Mouse (Mus musculus) embryo, embryonic 11.5 days (tissue): ENCODE measurements at regions not wholly inside any gene's neighbourhood (a gene's known extent, or its start where the extent isn't known, plus 50 kb on each side); places are given as distances from the start of the nearest gene placed in this dataset.
A peak's percentile ranks its signal among the peaks of the same experiment; 100 is the strongest.

Experiments
- DNase-seq: peaks from one replicate; pipeline ENCODE4 v3.0.0-alpha.2; 2012; ENCODE audit warnings: low read depth, low spot score

GRCm38 (mm10) chr16:93018766-93019165 lies 192.8 kb upstream of the Runx1 start:
- DNase-seq = no peak

GRCm38 (mm10) chr16:93017025-93017424 lies 191.1 kb upstream of the Runx1 start:
- DNase-seq = no peak

DNA sequence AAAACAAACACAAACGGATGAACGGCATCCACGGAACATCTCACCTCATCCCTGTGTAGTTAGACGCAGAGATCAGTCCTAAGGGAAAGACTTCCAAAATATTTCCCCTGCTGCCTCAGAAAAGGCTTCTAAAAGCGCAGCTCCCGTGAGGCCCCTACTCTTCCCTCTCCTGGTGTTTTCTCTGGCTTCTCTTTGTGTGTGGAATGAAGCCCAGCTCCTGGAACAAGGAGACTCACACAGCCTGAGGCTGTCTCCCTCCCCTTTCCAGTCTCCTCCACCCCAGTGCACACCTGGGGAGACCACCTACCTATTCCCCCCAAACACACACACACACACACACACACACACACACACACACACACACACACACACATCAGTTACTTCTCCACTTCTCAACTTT lies 189.7 kb upstream of the Runx1 start:
- no peak for DNase-seq

- DNase-seq = no peak
Observed at GRCm38 (mm10) chr16:93014991-93015390, 189.0 kb upstream of the Runx1 start.

- no peak for DNase-seq
Observed at GRCm38 (mm10) chr16:93013881-93014280, 187.9 kb upstream of the Runx1 start.

DNA sequence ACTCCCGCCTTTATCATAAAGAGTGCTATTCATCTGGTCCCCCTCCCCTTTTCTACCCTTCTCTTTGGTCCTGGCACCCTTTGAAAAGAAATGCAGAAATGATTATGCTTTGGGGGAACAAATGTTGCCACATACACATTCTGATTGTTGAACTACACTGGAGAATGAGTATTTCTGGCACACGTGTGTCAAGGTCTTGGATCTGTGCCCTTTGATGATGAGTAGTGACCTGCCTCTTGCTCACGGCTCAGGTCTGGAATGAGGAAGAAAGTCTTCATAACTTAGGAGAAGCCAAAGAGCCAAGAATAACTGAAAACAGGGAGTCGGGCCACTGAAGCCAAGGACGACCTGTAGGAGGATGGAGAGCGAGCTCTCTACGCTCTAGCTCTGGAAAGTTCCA lies 187.3 kb upstream of the Runx1 start:
- no peak for DNase-seq

DNA sequence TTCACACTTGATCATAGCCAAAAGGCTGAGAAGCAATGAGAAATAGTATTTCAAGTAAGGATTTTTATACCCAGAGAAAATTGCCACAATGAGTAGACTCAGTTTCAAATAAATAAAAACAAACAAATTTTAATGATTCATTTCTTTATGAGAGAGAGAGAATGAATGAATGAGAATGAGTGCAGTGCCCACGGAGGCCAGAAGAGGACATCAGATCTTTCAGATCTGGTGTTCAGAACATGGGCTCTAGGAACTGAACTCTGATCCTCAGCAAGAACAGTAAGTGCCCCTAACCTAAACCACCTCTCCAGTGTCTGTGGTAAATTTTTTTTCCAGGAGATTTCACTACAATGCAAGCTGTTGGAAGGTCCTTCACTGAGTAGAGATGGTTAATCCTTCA lies 185.5 kb upstream of the Runx1 start:
- DNase-seq = no peak

DNA sequence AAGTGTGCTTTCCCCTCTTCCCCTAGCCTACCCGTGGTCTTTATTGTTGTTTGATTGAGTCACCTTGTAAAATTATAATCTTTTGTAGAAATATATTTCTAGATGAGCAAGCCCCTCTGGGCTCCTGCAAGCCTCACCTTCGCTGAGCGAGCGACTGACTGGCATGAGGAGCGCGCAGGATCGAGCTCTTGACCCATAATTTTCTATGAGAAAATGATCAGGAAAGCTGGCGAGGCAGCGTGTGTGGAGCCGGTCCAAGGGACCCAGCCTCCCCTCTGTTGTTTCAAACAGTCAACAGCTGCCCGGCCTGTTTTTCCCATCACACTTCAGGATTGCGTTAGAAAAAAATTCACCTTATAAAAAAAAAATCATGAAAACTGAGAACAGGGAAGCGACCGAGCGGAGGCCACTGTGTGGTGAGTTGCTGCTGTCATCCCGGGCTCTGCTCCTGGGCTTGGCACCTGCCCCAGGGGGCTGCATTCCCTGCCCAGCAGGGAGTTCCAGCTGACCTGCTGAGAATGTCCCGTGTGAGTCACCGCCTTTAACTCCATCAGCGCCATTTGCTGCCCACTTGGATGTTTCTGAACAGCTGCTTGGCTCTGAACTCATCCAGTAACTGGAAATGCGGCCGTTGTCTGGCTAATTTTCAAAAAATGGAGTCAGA lies 180.5 kb upstream of the Runx1 start:
- no peak for DNase-seq

DNA sequence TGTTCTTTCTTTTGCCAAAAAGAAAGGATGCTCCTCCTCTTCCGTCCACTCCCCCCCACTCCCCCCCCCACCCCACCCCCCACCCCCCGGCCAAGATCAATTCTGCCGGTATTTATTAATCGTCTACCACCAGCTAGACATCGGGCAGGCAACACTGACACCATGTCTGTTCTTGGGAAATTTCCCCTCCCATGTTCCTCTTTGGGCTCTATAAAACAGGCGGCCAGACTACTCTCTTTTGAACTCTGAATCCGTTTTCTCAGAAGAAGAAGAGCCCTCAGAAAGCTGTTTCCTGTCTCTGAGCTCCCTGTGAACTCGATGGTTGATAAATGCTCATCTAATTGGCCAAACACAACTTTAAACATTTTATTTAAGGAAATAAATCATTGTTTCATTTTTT lies 179.5 kb upstream of the Runx1 start:
- no peak for DNase-seq

- DNase-seq = no peak
Observed at GRCm38 (mm10) chr16:93003830-93004229, 177.9 kb upstream of the Runx1 start.

DNA sequence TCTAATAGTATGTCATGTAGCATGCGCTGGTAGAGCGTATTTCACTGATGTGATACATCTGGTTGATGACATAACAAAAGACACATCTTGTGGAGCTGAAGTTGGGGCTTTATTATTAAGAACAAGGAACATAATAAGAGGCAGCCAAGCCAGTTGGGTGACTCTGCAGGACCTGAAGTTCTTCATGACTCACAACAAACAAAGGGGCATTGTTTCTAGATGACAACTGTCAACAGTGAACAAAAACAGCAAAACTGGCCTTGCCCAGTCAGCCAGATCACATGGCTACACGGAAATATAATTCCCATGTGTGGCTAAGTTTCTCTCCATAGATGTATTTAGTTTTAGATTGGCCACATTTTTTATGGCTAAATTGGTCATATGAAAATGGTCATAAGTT lies 172.7 kb upstream of the Runx1 start:
- no peak for DNase-seq

DNA sequence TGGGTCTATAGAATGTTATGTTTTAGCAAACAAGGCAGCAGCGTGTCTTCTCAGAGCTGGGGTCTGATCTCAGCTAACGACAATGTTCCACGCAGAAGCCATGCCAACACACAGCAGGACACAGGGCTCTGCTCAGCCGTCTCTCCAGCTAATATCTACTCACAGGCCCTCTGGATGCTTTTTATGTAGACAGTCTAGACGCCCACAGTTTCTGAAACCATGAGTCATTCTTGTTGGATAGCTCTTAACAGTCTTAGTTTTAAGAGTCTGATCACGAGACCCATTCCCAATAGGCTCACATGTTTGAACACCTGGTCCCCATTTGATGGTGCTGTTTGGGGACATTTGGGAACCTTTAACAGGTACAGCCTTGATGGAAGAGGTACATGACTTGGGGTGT lies 171.7 kb upstream of the Runx1 start:
- DNase-seq = no peak

GRCm38 (mm10) chr16:92995993-92996350 lies 170.0 kb upstream of the Runx1 start:
- no peak for DNase-seq

GRCm38 (mm10) chr16:92995132-92995992 lies 169.4 kb upstream of the Runx1 start:
- DNase-seq = no peak

GRCm38 (mm10) chr16:92992876-92993275 lies 166.9 kb upstream of the Runx1 start:
- no peak for DNase-seq

- no peak for DNase-seq
Observed at GRCm38 (mm10) chr16:92991405-92991804, 165.5 kb upstream of the Runx1 start.

DNA sequence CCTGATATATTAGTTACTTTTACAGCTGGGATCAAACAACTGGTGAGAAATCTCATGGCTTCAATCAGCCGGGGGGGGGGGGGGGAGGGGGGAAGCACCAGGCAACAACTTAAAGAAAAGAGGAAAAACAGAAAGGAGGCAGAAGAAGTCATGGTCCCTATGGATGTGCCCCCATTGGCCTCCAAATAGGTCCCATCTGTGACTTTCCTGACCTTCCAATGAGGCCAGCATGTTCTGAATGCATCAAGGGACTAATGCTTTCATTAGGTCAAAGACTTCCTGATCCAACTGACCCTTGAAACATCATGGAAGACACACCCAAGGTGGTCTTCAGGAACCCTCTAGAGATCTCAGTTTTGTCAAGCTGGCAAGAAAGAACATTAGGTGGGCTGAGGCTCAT lies 162.5 kb upstream of the Runx1 start:
- DNase-seq = no peak

DNA sequence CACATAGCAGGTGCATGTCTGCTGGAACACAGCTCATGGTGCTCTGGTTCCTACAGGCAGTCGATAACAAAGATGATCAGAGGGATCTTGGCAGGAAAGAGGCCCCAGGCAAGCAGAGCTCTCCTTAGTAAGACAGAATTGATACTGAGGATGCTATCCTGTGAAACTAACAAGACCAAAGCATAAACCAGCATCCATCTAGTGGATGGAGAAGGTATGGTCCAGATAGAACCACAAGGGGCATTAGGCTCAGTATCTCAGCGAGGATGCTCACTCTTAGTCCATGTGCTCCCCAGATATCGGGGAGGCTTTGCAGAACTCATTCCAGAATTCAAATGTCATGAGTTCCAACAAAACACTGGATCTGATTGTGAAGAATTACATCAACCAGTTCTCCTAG lies 162.1 kb upstream of the Runx1 start:
- no peak for DNase-seq

GRCm38 (mm10) chr16:92985768-92986167 lies 159.8 kb upstream of the Runx1 start:
- DNase-seq = no peak

- no peak for DNase-seq
Observed at GRCm38 (mm10) chr16:92982934-92983333, 157.0 kb upstream of the Runx1 start.

DNA sequence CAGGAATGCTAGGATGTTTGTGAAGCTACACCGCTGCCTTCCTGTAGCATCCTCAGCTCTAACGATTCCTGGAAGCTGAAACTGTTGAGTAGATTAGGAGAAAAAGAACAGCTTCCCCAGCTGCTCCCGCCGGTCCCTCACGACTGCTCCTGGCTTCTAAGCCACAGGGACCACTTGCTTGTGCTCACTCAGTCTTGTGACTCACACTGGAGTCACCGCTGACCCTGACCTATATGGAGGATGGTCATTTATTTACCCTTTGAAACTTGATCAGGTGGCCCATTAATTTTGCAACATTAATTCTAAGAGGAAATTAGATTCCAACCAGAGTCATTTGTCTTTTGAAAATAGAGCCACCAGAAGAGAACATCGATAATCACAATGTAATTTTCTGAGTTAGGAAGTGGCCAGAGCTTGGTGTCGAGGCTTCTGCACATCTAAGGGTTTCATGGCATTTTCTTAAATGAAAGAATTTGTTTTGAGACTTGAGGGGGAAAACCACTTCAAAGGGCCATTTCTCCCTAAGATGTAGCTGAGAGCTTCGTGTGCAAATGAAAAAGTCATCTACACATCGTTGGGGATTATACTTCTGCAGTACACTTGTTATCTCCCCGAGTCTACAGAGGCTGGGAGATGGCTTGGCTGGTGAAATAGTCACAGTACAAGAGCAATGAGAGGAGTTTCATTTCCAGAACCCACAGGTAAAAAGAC lies 153.8 kb upstream of the Runx1 start:
- DNase-seq = no peak

DNA sequence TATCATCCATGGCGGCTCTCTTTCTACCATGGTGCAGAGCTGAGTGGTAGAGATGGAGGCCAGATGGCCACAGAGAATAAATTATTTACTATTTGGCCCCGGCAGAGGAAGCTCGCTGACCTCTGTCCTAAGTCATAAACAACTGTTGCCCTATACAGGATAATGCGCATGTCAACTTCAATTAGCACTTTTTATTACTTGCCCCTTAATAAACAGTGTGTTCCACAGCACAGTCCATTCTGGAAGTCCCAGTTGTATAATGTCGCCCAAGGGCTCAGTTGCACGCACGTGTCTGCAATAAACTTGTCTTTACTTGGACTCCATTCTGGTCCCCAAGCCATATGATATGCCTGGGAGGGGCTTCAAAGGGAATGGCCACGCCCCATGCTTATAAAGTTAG lies 150.1 kb upstream of the Runx1 start:
- DNase-seq = peak; percentile 32

GRCm38 (mm10) chr16:92975090-92975489 lies 149.1 kb upstream of the Runx1 start:
- DNase-seq = no peak
